Mouse (Mus musculus): ENCODE measurements around the gene Itga2b.

The Itga2b gene

DNA sequence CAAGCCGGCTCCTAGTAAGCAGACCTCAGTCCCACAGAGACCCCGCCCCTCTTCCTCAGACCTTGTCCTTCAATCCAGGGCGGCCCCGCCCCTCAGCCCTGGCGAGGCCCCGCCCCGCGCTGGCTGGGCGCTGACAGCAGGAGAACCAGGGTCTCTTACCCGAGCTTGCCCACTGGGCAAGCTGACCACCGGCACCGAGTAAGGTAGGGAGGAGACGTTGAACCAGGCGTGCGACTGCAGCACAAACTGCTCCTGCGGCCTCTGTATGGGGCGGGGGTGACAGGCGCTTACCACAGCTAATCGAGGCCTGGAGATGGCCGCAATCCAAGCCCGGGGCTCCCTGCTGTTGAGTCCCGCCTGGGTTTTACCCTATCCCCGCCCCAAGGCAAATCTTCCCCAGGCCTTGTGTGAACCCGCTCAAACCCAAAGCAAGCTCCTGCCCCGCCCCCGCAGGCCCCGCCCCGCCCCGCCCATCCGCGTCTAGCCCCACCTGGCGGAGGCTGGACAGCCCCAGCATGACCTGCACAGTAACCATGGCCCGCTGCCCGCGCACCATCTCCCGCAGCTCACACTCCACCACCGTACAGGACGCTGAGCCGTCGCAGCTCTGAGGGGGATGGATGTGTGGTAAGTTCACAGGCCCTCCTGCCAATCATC is 14.1 kb downstream of the Itga2b start:
- peak; percentile 44 to 53 for DNase-seq

- no peak for DNase-seq
Measured at GRCm38 (mm10) chr11:102453131-102453530, 16.8 kb downstream of the Itga2b start.

DNA sequence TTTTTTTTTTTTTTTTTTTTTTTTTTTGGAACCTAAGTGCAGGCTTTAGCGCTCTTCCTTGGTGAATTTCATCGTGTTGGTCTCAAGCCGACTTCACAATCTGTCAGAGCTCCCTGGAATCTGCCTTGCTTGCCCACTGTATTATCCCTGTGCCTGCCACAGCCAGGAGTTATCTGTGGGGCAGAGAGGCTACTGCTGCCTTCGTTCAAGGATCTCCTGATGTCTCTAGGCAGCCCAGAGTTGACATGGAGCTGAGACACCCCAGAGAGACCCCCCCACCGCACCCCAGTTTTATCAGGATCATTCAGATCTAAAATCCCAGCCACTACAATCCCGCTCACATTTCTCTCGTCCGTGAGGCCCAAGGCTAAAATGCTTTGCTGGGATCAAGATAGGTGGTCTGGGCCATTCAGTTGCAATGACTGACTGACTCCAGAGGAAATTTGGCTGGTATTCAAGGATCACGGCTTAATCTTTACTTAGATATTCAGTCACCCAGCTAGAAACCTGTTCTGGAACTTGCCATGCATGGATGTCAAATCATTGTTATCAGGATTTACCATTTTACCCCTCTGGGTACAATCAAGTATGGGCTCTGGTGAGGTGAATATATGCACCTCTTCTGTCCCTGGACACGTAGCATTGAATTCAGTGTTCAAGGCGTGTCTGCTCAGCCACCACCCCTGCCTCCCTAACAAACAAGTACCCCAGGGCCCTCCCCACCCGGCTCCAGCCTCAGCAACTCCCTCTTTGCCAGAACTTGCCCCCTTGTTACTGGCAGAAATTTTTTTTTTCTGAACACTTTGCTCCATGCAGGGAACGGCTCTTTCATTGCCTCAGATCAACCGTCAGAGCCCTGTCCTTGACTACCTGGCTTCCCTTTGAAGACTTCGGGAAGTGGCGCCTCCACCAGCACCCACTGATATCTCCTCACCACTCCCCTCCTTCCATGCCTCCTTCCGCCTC is 20.6 kb downstream of the Itga2b start:
- no peak for DNase-seq

GRCm38 (mm10) chr11:102448327-102448726 is 21.6 kb downstream of the Itga2b start:
- no peak for DNase-seq

- peak; percentile 87 to 90 for DNase-seq
Measured at GRCm38 (mm10) chr11:102447497-102447896, 22.4 kb downstream of the Itga2b start, which contains the start of gene Fam171a2. Fam171a2 (minus strand) TSS chr11:102447682.

DNA sequence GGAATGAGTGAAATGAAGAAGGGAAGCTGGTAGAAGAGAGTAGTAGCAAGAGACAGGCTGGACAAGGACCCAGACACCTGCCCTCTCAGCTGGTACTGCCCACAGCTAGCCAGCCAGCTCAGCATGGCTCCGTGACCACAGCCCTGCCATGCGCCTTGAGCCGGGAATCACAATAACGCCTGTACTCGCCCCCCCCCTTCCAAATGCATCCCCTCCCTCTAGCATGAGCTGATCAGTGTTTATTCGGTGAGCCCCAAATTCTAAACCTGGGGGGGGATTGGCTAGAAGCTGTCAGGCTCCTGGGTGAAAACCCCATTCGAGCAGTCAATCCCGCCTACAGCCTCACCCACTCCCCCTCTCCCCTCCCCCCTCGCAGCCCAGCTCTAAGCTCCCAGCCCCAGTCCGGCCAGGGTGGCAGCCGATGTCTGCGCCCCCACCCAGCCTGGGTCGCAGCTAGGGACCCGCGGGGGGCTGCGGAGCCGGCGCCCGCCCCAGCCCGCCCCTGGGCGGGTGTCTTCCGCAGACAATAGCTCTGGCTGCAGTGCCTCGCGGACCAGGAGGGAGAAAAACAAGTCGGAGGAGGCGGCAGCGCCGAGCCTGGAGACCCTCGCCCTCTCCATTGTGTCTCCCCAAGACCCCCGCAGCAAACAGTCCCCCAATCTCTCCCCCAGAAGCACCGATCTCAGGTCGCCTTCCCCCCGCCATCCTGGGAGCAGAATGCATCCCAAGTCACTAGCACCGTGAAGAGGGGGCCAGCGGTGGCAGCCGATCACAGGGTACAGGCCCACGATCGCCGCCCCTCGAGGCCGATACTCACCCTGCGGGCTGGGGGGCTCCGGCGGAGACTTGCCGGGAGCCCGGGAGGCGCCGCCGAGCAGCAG is 23.1 kb downstream of the Itga2b start:
- peak in 1 of 2 experiments; percentile 40 for DNase-seq

GRCm38 (mm10) chr11:102445891-102446361 is 24.0 kb downstream of the Itga2b start:
- DNase-seq: no peak

GRCm38 (mm10) chr11:102445264-102445890 is 24.5 kb downstream of the Itga2b start:
- no peak for DNase-seq

DNA sequence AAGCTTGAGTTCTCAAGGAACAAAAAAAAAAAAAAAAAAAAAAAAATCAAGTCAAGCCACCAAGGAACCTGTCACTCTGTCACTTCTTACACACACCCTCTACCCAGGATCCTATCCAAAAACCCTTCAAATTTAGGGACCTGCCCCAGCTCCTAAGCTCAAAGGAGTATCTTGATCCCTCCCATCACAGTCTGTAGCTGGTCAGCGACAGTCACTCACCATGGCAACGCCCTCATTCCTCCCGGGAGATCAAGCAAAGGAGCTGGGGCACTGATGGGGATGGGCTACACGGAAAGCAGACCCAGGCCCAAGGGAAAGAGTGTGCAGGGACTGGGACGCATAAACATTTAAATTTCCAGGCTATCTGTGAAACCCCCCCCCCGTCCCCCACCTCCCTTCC is 25.1 kb downstream of the Itga2b start:
- no peak for DNase-seq

DNA sequence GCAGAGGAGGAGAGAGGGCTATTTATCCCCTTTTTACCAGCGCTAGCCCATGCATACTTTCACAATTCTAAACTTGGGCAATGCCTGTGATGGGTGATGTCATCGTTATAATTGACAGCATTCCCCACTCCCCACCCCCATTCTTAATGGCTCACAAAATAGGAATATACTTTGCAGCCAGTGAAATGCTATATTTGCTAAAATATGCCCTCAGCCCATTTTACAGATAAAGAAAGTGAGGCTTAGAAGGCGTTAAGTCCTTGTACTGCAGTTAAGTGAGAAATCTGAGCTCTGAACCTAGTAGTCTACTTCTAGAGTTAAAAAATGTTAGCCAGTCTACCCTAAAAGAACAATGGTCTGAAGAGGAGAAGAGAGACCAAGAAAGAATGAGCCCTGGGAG is 25.6 kb downstream of the Itga2b start:
- no peak for DNase-seq

DNA sequence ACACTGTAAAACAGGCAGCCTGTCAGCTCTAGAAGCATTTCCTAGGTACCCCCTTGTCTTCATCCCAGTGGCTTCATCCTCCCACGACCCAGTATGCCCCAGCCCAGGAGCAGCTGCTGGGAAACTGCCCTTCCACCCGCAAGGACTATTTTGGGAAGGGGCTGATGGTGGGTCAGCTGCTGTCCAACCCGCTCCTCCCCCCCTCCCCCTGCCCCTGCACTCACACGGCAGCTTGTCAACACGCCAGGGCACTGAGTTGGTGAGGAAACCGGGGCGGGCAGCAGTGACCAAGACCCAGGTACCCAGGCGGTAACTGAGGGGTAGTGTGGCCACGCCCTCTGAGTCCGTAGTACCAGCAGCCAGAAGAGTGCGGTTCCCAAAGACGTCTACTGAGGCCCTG is 26.2 kb downstream of the Itga2b start:
- DNase-seq: no peak

DNA sequence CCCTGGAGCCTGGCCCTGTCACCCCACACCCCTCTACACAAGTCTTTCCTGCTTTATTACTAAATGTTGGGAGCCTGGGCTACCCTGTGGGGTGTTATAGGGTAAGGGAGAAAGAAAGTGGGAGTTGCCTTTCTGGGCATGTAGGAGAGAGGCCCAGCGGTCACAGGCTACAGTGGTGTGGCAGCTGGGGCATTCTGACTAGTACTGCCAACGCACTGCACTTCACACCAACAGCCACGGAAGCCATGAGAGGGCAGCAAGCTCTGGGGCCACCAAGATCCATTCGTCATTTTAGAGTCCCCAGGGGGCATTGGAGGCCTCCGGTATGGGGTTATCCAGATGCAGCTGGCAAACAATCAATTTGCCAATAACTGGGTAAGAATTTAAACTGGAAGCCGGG is 27.8 kb downstream of the Itga2b start:
- no peak for DNase-seq

- no peak for DNase-seq
Measured at GRCm38 (mm10) chr11:102441434-102441833, 28.5 kb downstream of the Itga2b start.

DNA sequence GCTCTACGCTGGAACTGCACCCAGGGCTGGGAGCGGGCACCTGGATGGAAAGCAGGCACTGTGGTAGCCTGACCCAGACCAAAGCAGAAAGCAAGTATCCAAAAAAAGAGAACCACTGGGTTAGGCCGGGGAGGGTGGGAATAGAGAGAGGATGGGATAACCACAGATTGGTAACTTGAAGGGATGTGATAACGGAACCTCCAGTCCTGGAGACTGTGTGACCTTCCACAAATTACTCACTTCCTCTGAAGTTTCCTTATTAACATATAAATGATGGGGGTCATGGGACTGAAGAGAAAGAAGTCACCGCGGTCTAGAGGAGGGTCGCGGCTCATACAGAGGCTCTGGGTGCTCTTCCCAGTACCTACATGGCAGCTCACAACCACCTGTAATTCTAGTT is 29.7 kb downstream of the Itga2b start:
- DNase-seq: no peak

DNA sequence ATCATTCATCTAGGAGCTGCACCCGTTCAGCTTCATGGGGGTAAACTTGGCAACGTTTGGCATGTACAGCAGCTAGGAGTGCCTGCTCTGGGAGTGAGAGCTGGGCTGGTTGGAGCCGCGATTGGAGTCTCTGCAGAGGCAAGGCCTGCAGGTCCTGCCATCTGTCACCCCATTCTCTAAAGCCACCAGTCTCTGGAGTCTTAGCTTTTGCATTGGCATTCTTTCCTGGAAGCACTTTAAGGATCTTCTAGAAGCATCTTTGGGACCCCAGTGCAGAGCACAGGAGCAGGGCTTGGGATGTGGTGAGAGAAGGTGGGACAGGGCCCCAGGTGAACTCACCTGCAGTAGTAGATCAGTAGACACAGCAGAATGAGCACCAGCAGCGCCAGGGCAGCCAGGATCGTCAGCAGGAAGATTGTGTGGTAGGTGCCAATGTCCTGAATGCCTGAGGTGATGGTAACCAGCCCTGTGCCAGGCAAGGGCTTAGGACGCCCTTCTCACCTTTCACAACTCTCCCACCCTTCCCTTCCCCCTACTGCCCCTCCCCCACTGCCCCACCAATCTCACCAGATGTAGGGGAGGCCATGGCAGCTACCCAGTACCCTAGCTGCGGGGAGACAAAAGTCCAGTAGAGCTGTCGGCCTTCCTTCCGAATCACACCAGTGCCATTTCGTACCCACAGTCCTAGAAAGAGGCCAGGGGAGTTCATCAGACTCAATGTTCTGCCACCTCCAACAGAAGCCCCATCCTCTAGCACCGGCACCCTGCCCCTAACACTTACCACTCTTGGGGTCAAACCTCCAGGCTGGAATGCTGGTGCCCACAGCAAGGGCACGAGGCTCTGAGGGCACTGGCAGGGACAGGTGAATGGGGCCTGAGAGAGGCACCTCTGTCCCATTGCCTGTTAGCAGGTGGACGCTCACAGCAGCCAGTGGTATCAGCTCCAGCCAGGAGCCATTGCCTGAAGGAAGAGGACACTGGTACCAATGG is 30.5 kb downstream of the Itga2b start:
- no peak for DNase-seq

- DNase-seq: peak; percentile 81
Measured at GRCm38 (mm10) chr11:102438212-102439092, 31.5 kb downstream of the Itga2b start.

DNA sequence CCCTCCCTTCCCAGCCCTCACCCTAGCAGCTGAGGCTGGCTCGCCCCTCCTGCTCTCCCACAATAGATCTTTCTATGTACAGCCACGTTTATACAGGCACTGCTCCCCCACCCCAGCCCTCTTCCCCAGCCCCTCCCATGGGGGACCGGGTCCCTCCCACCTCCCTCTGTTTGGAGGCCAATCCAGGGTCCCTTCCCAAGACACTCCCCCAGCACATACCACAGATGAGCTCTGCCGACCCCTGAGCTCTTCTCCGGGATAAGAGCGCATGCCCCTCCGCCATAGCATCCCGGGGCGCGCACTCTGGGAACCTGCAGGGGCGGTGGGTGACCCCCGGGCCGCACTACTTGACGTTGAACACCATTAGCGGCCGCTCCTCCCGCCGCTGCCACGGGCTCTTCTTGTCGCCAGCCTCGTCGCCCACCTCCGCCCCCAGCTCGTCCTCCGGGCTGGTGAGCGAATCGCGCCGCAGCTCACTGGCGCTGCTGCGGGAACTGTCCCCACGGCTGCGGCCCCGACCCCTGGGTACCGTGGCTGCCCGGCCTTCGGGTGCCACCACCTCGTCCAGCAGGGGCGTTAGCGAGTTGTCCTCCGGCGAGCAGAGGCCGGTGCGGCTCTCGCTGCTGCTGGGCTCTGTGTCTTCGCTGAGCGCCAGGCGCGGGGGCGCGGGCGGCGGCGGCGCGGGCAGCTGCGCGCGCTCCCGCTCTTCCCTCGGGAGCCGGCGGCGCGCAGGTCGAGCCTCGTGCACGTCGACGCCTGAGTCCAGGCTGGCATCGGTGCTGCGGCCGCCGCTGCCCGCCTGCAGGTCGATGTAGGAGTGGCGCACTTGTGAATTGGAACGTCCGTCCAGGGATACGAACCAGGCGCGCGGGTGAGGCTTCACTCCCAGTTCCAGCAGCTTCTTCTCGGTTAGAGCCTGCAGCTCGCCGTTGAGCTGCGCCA is 32.5 kb downstream of the Itga2b start:
- DNase-seq: no peak

DNA sequence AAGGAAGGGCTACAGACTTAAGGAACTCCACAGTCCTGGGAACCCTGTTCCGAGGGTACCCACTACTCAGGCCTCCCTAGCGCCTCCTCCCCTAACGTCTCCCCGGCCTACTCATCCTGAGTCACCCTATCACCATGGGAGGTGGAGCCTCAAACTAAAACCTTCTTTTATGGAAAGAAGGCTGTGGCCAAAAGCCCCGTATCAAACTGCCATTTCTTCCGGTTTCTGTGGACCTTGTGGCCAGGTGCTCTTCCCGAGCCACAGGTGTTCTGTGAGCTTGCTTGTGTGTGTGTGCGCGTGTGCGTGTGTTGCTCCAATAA is 33.5 kb downstream of the Itga2b start:
- no peak for DNase-seq

All from B cell, adult 2 months (primary cell).